8 mouse cellular contexts compared by ENCODE assay signal in the genomic region with DNA sequence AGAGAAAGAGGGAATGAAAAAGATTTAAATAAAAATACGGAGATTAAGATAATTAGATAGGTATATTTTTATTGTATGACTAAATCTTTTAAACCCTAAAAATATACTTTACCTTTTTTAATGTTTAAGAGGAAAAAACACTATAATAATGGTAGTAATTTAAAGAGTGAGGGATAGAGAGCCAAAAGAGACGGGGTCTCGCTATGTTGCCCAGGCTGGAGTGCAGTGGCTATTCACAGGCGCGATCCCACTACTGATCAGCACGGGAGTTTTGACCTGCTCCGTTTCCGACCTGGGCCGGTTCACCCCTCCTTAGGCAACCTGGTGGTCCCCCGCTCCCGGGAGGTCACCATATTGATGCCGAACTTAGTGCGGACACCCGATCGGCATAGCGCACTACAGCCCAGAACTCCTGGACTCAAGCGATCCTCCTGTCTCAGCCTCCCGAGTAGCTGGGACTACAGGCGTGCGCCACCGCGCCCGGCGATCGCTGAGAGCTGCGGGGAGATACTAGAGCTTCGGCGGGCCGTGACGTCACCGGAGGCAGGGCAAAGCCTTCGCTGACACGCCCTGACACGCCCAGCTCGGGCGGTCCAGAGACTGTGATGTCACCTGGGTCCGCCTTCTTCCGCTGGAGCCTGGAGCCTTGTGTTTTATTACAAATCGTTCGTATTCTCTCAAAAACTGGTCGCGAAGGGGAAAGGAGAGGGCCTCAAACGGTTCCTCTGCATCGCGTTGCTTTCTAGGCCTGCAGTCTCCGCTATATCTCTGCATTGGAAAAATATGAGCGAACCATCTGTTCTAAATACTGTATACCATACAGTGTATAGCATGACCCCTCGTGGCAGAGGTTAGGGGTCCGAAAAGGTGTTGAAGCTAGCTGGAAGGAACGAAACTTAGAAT. TPM values are rescaled to one million over a fixed set of nuclear protein-coding genes. Genes with fewer than 3 reads are reported as not detected.
A peak's percentile ranks its signal among the peaks of the same experiment; 100 is the strongest.
DNase-seq lines count a peak whose midpoint lies in the region; ATAC-seq and TF ChIP-seq lines count a peak whose summit lies in the region.
"Not testable (repeated sequence)": the region's sequence is repeated elsewhere in the genome, so short reads cannot be mapped to it uniquely, and the experiment has no call there.

No protein-coding gene starts in this region.

- DNase-seq in MEL-GATA-1-ER (ENCODE audit: extremely low read depth, low read depth): peak; percentile 87
- peak; percentile 99 for DNase-seq in cerebellum, adult 8-10 months
- peak; percentile 100 for DNase-seq in hindbrain, embryonic 10.5 days (ENCODE audit: low spot score)
- peak; percentile 98 for DNase-seq in layer of hippocampus, adult 9-11 months
- DNase-seq in lung, postnatal 0 days (ENCODE audit: low spot score): peak; percentile 99
- peak; percentile 100 for DNase-seq in ovary, postnatal 14 days (ENCODE audit: low spot score)
- DNase-seq in thymus, postnatal 14 days: peak; percentile 100

- peaks cover 20% of the 10 kb centered on the region; the same call in 1 of the 2 replicates for H3K4me1 ChIP-seq in hindbrain, embryonic 10.5 days (replicated peaks)
- H3K4me1 ChIP-seq in lung, postnatal 0 days (ENCODE audit: insufficient read depth, low read depth, low read length): not testable (repeated sequence)

- peak; percentile 20; the same call in 1 of the 2 replicates for TF ChIP-seq CTCF in lung, postnatal 0 days (IDR thresholded peaks at IDR 0.05)

- H3K4me3 ChIP-seq in hindbrain, embryonic 10.5 days: peak overlapping the region; percentile 64
- peak overlapping the region; percentile 42 for H3K4me3 ChIP-seq in lung, postnatal 0 days (ENCODE audit: low read depth, low read length)

- not testable (repeated sequence) for H3K27me3 ChIP-seq in hindbrain, embryonic 10.5 days (ENCODE audit: insufficient read depth, poor library complexity, severe bottlenecking); lung, postnatal 0 days (replicated peaks; ENCODE audit: insufficient read depth, low read length)

- peak overlapping the region; percentile 70 for H3K4me2 ChIP-seq in lung, postnatal 0 days (replicated peaks; ENCODE audit: low read depth, low read length)

- H3K27ac ChIP-seq in hindbrain, embryonic 10.5 days: peak overlapping the region; percentile 85
- H3K27ac ChIP-seq in lung, postnatal 0 days (ENCODE audit: low read length): peak overlapping the region; percentile 95

- not testable (repeated sequence) for H3K9me3 ChIP-seq in hindbrain, embryonic 10.5 days; lung, postnatal 0 days (ENCODE audit: low read length)

- peak; percentile 94 for ATAC-seq in frontal cortex, adult (ENCODE audit: low TSS enrichment)
- ATAC-seq in lung, postnatal 0 days: peak; percentile 94

- not testable (repeated sequence) for H3K36me3 ChIP-seq in hindbrain, embryonic 10.5 days; lung, postnatal 0 days (ENCODE audit: insufficient read depth, low read length)

- WGBS in hindbrain, embryonic 10.5 days: under 1% methylated on average over 43 of the region's 50 CpGs
- 2% methylated on average over 39 of the region's 50 CpGs for WGBS in lung, postnatal 0 days

- peak; percentile 4; the same call in 1 of the 2 replicates for TF ChIP-seq EP300 in lung, postnatal 0 days (IDR thresholded peaks at IDR 0.05)

- peak overlapping the region; percentile 54 for H3K9ac ChIP-seq in lung, postnatal 0 days (replicated peaks; ENCODE audit: low read depth)

RNA-seq across cellular contexts. Expression of gene Nemf, which starts 4.3 kb away (rescaled TPM):
- polyA plus RNA-seq in hindbrain, embryonic 10.5 days (2016; fragmentation: Nextera tagmentation; extraction: Ambion mirVana): 69.6 and 91.1 TPM in 2 replicates
- polyA plus RNA-seq in lung, postnatal 0 days (2015; fragmentation: Nextera tagmentation; extraction: Ambion mirVana): 65.5 and 68.5 TPM in 2 replicates

RNA-seq across cellular contexts. Expression of gene Arf6, which starts 10.7 kb away (rescaled TPM):
- 35.9 and 42.4 TPM in 2 replicates for polyA plus RNA-seq in hindbrain, embryonic 10.5 days (2016; fragmentation: Nextera tagmentation; extraction: Ambion mirVana)
- polyA plus RNA-seq in lung, postnatal 0 days (2015; fragmentation: Nextera tagmentation; extraction: Ambion mirVana): 86.3 and 92.5 TPM in 2 replicates

RNA-seq across cellular contexts. Expression of gene Gm9887, which starts 11.0 kb away (rescaled TPM):
- 0.96 and 1.9 TPM in 2 replicates for polyA plus RNA-seq in hindbrain, embryonic 10.5 days (2016; fragmentation: Nextera tagmentation; extraction: Ambion mirVana)
- polyA plus RNA-seq in lung, postnatal 0 days (2015; fragmentation: Nextera tagmentation; extraction: Ambion mirVana): 2.6 and 3.2 TPM in 2 replicates

Comparison
In these comparisons a context has a peak if more than half of its experiments do, and no peak if none do; other contexts are left out.
1. Peak in every context shown above with its lines: DNase-seq, ATAC-seq, H3K4me3 ChIP-seq and H3K27ac ChIP-seq.